11 mouse cellular contexts compared by ENCODE assay signal in genomic region chr3:145632888-145633287, GRCm38 (mm10). TPM values are rescaled to one million over a fixed set of nuclear protein-coding genes. Genes with fewer than 3 reads are reported as not detected.
DNase-seq lines count a peak whose midpoint lies in the region; ATAC-seq and TF ChIP-seq lines count a peak whose summit lies in the region.
"Had no signal": no experiment of that assay in that cellular context is flagged by ENCODE, and none has a peak within 500 bp of the region (broad histone marks: within the 10 kb centered on the region; RNA-seq: fewer than 3 reads in every experiment).

No protein-coding gene starts in this region.

- no peak for TF ChIP-seq CTCF in lung, embryonic 14.5 days (IDR thresholded peaks at IDR 0.05; ENCODE audit: low read depth)
- no peak for TF ChIP-seq CTCF in lung, adult 2 months (IDR thresholded peaks at IDR 0.05; ENCODE audit: insufficient read depth, low read length)
- no peak for TF ChIP-seq CTCF in stomach, postnatal 0 days (IDR thresholded peaks at IDR 0.05; ENCODE audit: low read depth)

- H3K9ac ChIP-seq in lung, embryonic 14.5 days, result no peak overlapping the region
- no peak overlapping the region for H3K9ac ChIP-seq in stomach, postnatal 0 days (ENCODE audit: low read length)

- ATAC-seq in lung, embryonic 14.5 days (ENCODE audit: insufficient read depth), result peak; percentile 70; the same call in 1 of the 2 replicates
- peak; percentile 45 for ATAC-seq in stomach, postnatal 0 days (ENCODE audit: low FRiP score, low TSS enrichment)

- H3K4me1 ChIP-seq in lung, embryonic 14.5 days (ENCODE audit: insufficient read depth), result peaks cover 13% of the 10 kb centered on the region
- no peaks in the 10 kb centered on the region for H3K4me1 ChIP-seq in lung, adult 2 months (ENCODE audit: control insufficient read depth, insufficient read depth, low read length)
- H3K4me1 ChIP-seq in stomach, postnatal 0 days (replicated peaks; ENCODE audit: control insufficient read depth, insufficient read depth), result no peaks in the 10 kb centered on the region

- no peaks in the 10 kb centered on the region for H3K9me3 ChIP-seq in lung, embryonic 14.5 days (ENCODE audit: low read depth, low read length)
- no peaks in the 10 kb centered on the region for H3K9me3 ChIP-seq in stomach, postnatal 0 days (ENCODE audit: control insufficient read depth, low read length)

- TF ChIP-seq EP300 in stomach, postnatal 0 days (optimal IDR thresholded peaks at IDR 0.05), result no peak

- DNase-seq in lung, embryonic 14.5 days, result peak; percentile 64
- DNase-seq in lung, adult 2 months, result no peak
- peak; percentile 88 for DNase-seq in ZHBTc4 (ENCODE audit: low read depth, low spot score)
- peak; percentile 83 to 87 for DNase-seq in kidney, adult 8-10 months
- peak; percentile 24 for DNase-seq in stomach, postnatal 0 days (ENCODE audit: low spot score)
- no peak for DNase-seq in adrenal gland, postnatal 25 days
- DNase-seq in right cerebral cortex, postnatal 25 days, result no peak
- DNase-seq: adrenal gland, adult 2 months; left cerebral cortex, postnatal 4 days had no signal

- H3K27me3 ChIP-seq in lung, embryonic 14.5 days (ENCODE audit: insufficient read depth, low read length), result no peaks in the 10 kb centered on the region
- no peaks in the 10 kb centered on the region for H3K27me3 ChIP-seq in stomach, postnatal 0 days (ENCODE audit: control insufficient read depth, insufficient read depth, low read length)

- 0 out of 2 replicates have a peak overlapping the region, but pooled peaks have one; percentile 9 for H3K27ac ChIP-seq in lung, embryonic 14.5 days (ENCODE audit: low read depth)
- H3K27ac ChIP-seq in stomach, postnatal 0 days (replicated peaks), result no peak overlapping the region
- H3K27ac ChIP-seq: macrophage had no signal

- H3K4me3 ChIP-seq in lung, embryonic 14.5 days (ENCODE audit: low read depth, low read length), result no peak overlapping the region
- no peak overlapping the region for H3K4me3 ChIP-seq in lung, adult 2 months (replicated peaks; ENCODE audit: extremely low read depth, low read depth, low read length)
- H3K4me3 ChIP-seq in stomach, postnatal 0 days (ENCODE audit: low read depth, low read length), result no peak overlapping the region
- H3K4me3 ChIP-seq: erythroblast, embryonic 14.5 days had no signal

- no peaks in the 10 kb centered on the region for H3K36me3 ChIP-seq in lung, embryonic 14.5 days (ENCODE audit: insufficient read depth)
- H3K36me3 ChIP-seq in stomach, postnatal 0 days (ENCODE audit: control insufficient read depth, insufficient read depth, low read length), result no peaks in the 10 kb centered on the region

- no peak overlapping the region for H3K4me2 ChIP-seq in lung, embryonic 14.5 days
- H3K4me2 ChIP-seq in stomach, postnatal 0 days (replicated peaks; ENCODE audit: low read depth), result no peak overlapping the region

- no peak for TF ChIP-seq POLR2A in lung, adult 2 months (IDR thresholded peaks at IDR 0.05; ENCODE audit: borderline replicate concordance, extremely low read depth, low read depth, low read length)

- 11% methylated on average over 6 of the region's 6 CpGs for WGBS in lung, embryonic 14.5 days
- WGBS in lung, adult 2 months, result 48% methylated on average over 6 of the region's 6 CpGs
- WGBS in stomach, postnatal 0 days, result 26% methylated on average over 6 of the region's 6 CpGs

RNA-seq across cellular contexts. Expression of gene Ccn1, which starts 16.9 kb away (rescaled TPM):
- 33.2 and 41.6 TPM in 2 replicates for polyA plus RNA-seq in lung, embryonic 14.5 days (2014; fragmentation: Nextera tagmentation; extraction: Ambion mirVana)
- 79.9 and 102 TPM in 2 replicates for polyA plus RNA-seq in lung, adult 2 months (2012; rRNA removed)
- 78.5 and 84.9 TPM in 2 replicates for polyA plus RNA-seq in stomach, postnatal 0 days (2015; fragmentation: Nextera tagmentation; extraction: Ambion mirVana)
- total RNA-seq in adrenal gland, postnatal 25 days (2021), result 5.5 and 10.6 TPM in 2 replicates

RNA-seq across cellular contexts. Expression of gene Znhit6, which starts 56.9 kb away (rescaled TPM):
- polyA plus RNA-seq in lung, embryonic 14.5 days (2014; fragmentation: Nextera tagmentation; extraction: Ambion mirVana), result 32.9 and 35.7 TPM in 2 replicates
- polyA plus RNA-seq in lung, adult 2 months (2012; rRNA removed), result 1.8 and 4.2 TPM in 2 replicates
- 16.8 and 17.5 TPM in 2 replicates for polyA plus RNA-seq in stomach, postnatal 0 days (2015; fragmentation: Nextera tagmentation; extraction: Ambion mirVana)
- total RNA-seq in adrenal gland, postnatal 25 days (2021), result 18.7 and 27.2 TPM in 2 replicates

Comparison
In these comparisons a context has a peak if more than half of its experiments do, and no peak if none do; other contexts are left out.
1. DNase-seq: peak in lung, embryonic 14.5 days (single experiment), ZHBTc4 (single experiment), kidney, adult 8-10 months (2 of 2) and stomach, postnatal 0 days (single experiment); none in lung, adult 2 months (single experiment), adrenal gland, postnatal 25 days (single experiment) and right cerebral cortex, postnatal 25 days (single experiment).